Mouse (Mus musculus): Measurements from ENCODE around the gene Tdo2.

Tdo2 gene

GRCm38 (mm10) chr3:81976102-81976501, at the start of gene Tdo2:
Gene Tdo2, minus strand, starts transcription at chr3:81976202.
- DNase-seq (ENCODE audit: low spot score in 2 of 2) = no peak

GRCm38 (mm10) chr3:82023065-82023464, 47.1 kb upstream of the Tdo2 start:
- DNase-seq (ENCODE audit: low spot score in 2 of 2) = no peak

GRCm38 (mm10) chr3:82022421-82022920, 46.5 kb upstream of the Tdo2 start:
- no peak for DNase-seq (ENCODE audit: low spot score in 2 of 2)

GRCm38 (mm10) chr3:82014148-82014703, 38.2 kb upstream of the Tdo2 start:
- DNase-seq (ENCODE audit: low spot score in 2 of 2) = no peak

- no peak for DNase-seq (ENCODE audit: low spot score in 2 of 2)
Observed at GRCm38 (mm10) chr3:82007002-82007401, 31.0 kb upstream of the Tdo2 start.

- DNase-seq (ENCODE audit: low spot score in 2 of 2) = peak; percentile 4 to 12
Observed at GRCm38 (mm10) chr3:81995988-81996387, 20.0 kb upstream of the Tdo2 start.

- DNase-seq (ENCODE audit: low spot score in 2 of 2) = no peak
Observed at GRCm38 (mm10) chr3:81995371-81995770, 19.4 kb upstream of the Tdo2 start.

GRCm38 (mm10) chr3:81990531-81990930, 14.5 kb upstream of the Tdo2 start:
- DNase-seq (ENCODE audit: low spot score in 2 of 2) = no peak

- no peak for DNase-seq (ENCODE audit: low spot score in 2 of 2)
Observed at GRCm38 (mm10) chr3:81989692-81990141, 13.7 kb upstream of the Tdo2 start.

- DNase-seq (ENCODE audit: low spot score in 2 of 2) = no peak
Observed at GRCm38 (mm10) chr3:81987628-81988027, 11.6 kb upstream of the Tdo2 start.

GRCm38 (mm10) chr3:81986103-81986502, 10.1 kb upstream of the Tdo2 start:
- DNase-seq (ENCODE audit: low spot score in 2 of 2) = no peak

- no peak for DNase-seq (ENCODE audit: low spot score in 2 of 2)
Observed at GRCm38 (mm10) chr3:81985100-81985499, 9.1 kb upstream of the Tdo2 start.

GRCm38 (mm10) chr3:81983120-81983895, 7.3 kb upstream of the Tdo2 start:
- no peak for DNase-seq (ENCODE audit: low spot score in 2 of 2)

- DNase-seq (ENCODE audit: low spot score in 2 of 2) = no peak
Observed at GRCm38 (mm10) chr3:81981990-81982389, 6.0 kb upstream of the Tdo2 start, which contains the start of gene Asic5. Gene Asic5, plus strand, starts transcription at chr3:81982290.

GRCm38 (mm10) chr3:81981576-81981975, 5.6 kb upstream of the Tdo2 start:
- DNase-seq (ENCODE audit: low spot score in 2 of 2) = no peak

- no peak for DNase-seq (ENCODE audit: low spot score in 2 of 2)
Observed at GRCm38 (mm10) chr3:81975607-81976006, 395 bp downstream of the Tdo2 start.

GRCm38 (mm10) chr3:81964596-81964995, 11.4 kb downstream of the Tdo2 start:
- DNase-seq (ENCODE audit: low spot score in 2 of 2) = no peak

GRCm38 (mm10) chr3:81963768-81964167, 12.2 kb downstream of the Tdo2 start:
- no peak for DNase-seq (ENCODE audit: low spot score in 2 of 2)

GRCm38 (mm10) chr3:81961336-81961735, 14.7 kb downstream of the Tdo2 start:
- DNase-seq (ENCODE audit: low spot score in 2 of 2) = no peak

- no peak for DNase-seq (ENCODE audit: low spot score in 2 of 2)
Observed at GRCm38 (mm10) chr3:81957484-81957883, 18.5 kb downstream of the Tdo2 start.

GRCm38 (mm10) chr3:81951785-81952184, 24.2 kb downstream of the Tdo2 start:
- no peak for DNase-seq (ENCODE audit: low spot score in 2 of 2)

- DNase-seq (ENCODE audit: low spot score in 2 of 2) = no peak
Observed at GRCm38 (mm10) chr3:81949048-81949447, 27.0 kb downstream of the Tdo2 start.

GRCm38 (mm10) chr3:81944851-81945393, 31.1 kb downstream of the Tdo2 start:
- no peak for DNase-seq (ENCODE audit: low spot score in 2 of 2)

All from right cerebral cortex, postnatal 36 days (tissue).